Mouse (Mus musculus): ENCODE data around the gene Pfkfb2. TPM values are rescaled to one million over a fixed set of nuclear protein-coding genes. Genes with fewer than 3 reads are reported as not detected.
A peak's percentile ranks its signal among the peaks of the same experiment; 100 is the strongest.

Gene Pfkfb2
- 2.9 and 6.9 TPM in 2 replicates for total RNA-seq (2015)
- total RNA-seq (2017), result 15.7 and 17.1 TPM in 2 replicates

GRCm38 (mm10) chr1:130729153-130729552 is at the start of gene Pfkfb2:
Gene Pfkfb2, minus strand, starts transcription at chr1:130729253.
- no peak for ATAC-seq (replicated peaks; ENCODE audit: poor library complexity)

DNA sequence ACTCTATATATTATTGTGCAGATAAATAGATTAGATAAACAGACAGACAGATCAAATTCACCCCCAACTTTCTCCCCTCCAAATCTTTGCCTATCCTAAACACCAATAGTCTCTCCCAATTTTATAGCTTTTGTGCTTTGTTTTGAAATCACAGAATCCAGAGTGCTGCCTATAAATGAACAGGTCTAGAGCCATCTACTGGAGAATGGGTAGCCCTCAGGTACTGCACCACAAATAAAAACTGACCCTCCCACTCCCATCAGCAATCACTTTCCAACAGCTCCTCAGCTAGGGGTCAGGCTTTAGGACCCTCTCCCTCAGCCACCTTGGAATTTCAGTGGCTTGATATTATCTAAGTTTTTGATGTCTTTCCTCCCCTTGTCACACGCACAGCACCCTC is 47.6 kb upstream of the Pfkfb2 start:
- ATAC-seq (replicated peaks; ENCODE audit: poor library complexity), result peak; percentile 76

GRCm38 (mm10) chr1:130775691-130776331 is 46.8 kb upstream of the Pfkfb2 start:
- no peak for ATAC-seq (replicated peaks; ENCODE audit: poor library complexity)

DNA sequence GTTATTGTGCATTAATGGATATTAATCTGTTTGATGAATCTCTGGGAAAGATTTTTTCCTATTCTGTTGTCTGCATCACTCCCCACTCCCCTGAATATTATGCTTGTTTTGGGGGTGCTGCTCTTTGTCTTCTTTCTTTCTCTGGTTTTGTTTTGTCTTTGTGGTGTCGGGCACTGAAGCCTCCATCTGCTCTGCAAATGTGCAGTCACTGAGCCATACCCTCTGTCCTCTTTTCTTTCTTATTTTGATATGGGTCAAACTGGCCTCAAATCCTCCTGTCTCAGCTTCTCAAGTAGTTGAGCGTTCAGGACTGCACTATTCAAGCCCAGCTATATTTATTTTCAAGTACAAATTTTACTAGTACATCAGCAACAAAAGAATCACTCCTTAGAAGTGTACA is 46.2 kb upstream of the Pfkfb2 start:
- no peak for ATAC-seq (replicated peaks; ENCODE audit: poor library complexity)

- ATAC-seq (replicated peaks; ENCODE audit: poor library complexity), result no peak
Measured at GRCm38 (mm10) chr1:130770981-130771494, 42.0 kb upstream of the Pfkfb2 start.

DNA sequence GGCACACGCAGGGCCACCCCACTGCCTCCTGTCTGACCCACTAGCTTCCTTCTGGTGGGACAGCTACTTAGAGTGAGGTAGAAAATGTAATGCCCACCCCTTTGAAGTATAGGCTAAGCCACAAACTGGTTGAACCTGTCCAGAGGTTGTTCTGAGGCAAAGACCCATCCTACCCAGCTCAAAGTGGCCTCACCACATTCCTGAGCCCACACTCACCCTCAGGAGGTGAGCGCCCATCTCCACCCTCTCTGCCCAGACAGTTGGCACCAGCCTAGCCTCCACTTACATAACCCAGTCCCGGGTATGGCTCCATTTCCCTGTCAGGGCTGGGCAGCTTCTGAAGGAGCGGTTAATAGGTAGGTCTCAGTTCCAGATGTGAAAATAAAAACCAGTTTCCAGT is 41.4 kb upstream of the Pfkfb2 start:
- no peak for ATAC-seq (replicated peaks; ENCODE audit: poor library complexity)

- no peak for ATAC-seq (replicated peaks; ENCODE audit: poor library complexity)
Measured at GRCm38 (mm10) chr1:130769925-130770324, 40.9 kb upstream of the Pfkfb2 start.

- ATAC-seq (replicated peaks; ENCODE audit: poor library complexity), result no peak
Measured at GRCm38 (mm10) chr1:130767066-130767465, 38.0 kb upstream of the Pfkfb2 start.

GRCm38 (mm10) chr1:130764027-130764461 is 35.0 kb upstream of the Pfkfb2 start:
- ATAC-seq (replicated peaks; ENCODE audit: poor library complexity), result peak; percentile 47

DNA sequence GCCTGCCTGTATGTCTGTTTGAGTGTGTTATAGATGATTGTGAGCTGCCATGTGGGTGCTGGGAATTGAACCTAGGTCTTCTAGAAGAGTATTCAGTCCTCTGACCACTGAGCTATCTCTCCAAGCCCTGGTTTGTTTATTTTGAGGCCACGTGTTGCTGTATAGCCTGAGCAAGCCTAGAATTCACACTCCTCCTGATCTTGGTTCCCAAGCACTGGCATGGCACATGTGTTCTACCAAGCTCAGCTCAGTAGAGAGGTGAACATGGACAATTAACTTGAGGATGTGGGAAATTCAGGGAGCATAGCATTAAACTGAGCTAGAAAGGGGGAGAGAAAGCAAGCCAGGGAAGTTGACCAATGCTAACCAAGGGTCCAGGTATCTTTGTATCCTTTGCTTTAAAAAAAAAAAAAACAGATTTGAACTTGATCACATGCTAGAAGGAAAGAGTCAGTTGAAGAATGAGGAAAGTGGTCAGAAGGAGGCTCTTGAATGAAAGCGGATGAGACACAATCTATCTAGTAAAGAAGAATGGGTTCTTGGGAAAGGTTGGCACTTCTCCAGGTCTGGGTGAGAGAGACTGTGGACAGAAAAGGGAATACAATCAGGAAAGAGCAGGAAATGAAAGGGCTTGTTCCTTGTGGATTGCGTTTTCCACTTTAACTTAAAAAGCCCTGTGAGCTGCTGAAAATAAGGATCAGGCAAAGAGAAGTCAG is 33.1 kb upstream of the Pfkfb2 start:
- ATAC-seq (replicated peaks; ENCODE audit: poor library complexity), result no peak

DNA sequence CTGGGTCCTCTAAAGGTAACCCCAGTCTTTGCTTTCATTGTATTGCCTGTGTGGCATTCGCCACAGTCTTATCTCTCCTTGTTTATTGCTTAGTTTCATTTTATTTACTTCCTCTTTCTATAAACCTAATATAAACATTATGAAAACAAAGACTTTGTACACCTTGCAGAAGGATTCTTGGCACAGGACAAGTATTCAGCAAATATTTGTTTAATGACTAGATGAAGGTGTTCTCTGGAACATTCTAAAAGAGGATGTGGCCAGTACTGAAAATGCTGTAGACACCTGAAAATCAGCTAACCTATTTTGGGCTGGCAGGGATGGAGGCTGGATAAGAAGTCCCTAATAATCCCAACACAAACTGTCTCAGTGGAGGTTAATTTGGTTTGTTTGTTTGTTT is 32.5 kb upstream of the Pfkfb2 start:
- no peak for ATAC-seq (replicated peaks; ENCODE audit: poor library complexity)

DNA sequence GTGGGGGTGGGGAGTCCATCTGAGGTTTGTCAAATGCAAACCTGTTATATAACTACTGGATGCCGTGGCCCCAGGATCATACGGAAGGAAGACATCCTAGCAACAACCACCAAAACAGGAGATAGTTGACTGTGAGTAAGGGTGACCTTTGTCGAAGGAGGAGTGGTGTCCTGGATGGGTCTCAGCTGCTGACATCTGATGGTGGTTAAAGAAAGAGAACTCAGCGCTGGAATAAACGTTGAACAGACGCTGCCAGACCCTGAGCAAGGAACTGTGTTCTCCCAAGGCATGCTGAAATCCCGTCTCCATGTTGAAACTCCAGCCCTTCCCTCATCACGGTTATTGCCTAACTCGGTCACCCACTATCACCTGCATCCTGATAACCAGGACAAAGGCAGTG is 30.6 kb upstream of the Pfkfb2 start:
- no peak for ATAC-seq (replicated peaks; ENCODE audit: poor library complexity)

DNA sequence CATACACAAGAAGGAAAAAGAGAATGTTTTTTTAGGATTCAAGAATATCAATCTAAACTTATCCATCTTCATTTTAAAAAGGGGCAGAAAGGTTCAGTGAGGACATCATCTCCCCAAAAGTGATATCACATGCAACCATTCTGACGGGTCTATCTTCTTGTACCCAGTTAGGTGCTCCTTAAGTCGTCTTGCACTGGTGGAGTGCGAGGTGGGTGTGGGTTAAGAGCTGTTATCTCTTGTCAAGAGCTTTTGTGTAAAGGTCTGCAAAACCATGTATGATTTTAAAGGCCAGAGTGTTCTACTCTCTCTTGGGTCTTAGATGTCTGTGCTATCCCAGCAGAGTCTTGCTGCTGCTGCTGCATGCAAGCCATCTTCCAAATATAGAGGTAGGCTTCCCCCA is 17.8 kb upstream of the Pfkfb2 start:
- ATAC-seq (replicated peaks; ENCODE audit: poor library complexity), result peak; percentile 41

- no peak for ATAC-seq (replicated peaks; ENCODE audit: poor library complexity)
Measured at GRCm38 (mm10) chr1:130745591-130745990, 16.5 kb upstream of the Pfkfb2 start.

DNA sequence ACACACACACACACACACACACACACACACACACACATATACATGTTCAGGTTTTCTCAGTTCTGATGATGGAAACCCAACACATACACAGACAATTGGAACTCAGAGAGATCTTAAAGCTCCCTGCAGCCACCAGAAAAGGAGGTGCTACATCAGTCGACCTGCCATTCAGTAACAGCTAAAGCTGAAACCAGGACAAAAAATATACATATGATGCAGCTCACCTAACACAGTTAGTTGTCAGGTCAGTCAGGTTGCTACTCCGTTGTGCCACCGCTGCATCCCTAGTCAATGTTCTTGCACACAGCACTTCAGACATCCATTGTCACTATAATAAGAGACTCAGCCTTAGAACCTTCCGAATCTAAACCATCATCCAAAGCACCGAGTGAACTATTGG is 15.9 kb upstream of the Pfkfb2 start:
- no peak for ATAC-seq (replicated peaks; ENCODE audit: poor library complexity)

- no peak for ATAC-seq (replicated peaks; ENCODE audit: poor library complexity)
Measured at GRCm38 (mm10) chr1:130744217-130744616, 15.2 kb upstream of the Pfkfb2 start.

DNA sequence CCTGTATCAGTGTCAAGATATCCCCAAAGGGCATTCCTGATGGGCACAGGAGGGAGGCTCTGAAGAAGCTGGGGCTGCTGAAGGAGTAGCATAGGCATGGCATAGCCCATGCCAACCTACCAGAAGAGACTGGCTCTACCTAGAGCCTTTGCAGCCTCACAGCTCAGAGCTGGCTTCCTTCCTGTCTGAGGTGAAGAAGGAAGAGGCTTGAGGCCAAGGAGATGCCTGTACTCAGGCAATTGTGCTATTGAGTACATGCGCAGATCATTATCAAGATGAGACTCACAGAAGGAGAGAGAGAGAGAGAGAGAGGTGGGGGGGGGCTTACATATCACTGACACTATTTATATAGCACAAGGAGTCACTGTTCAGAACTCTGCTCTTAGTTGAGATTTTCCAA is 14.7 kb upstream of the Pfkfb2 start:
- no peak for ATAC-seq (replicated peaks; ENCODE audit: poor library complexity)

GRCm38 (mm10) chr1:130742201-130742600 is 13.1 kb upstream of the Pfkfb2 start:
- ATAC-seq (replicated peaks; ENCODE audit: poor library complexity), result no peak

DNA sequence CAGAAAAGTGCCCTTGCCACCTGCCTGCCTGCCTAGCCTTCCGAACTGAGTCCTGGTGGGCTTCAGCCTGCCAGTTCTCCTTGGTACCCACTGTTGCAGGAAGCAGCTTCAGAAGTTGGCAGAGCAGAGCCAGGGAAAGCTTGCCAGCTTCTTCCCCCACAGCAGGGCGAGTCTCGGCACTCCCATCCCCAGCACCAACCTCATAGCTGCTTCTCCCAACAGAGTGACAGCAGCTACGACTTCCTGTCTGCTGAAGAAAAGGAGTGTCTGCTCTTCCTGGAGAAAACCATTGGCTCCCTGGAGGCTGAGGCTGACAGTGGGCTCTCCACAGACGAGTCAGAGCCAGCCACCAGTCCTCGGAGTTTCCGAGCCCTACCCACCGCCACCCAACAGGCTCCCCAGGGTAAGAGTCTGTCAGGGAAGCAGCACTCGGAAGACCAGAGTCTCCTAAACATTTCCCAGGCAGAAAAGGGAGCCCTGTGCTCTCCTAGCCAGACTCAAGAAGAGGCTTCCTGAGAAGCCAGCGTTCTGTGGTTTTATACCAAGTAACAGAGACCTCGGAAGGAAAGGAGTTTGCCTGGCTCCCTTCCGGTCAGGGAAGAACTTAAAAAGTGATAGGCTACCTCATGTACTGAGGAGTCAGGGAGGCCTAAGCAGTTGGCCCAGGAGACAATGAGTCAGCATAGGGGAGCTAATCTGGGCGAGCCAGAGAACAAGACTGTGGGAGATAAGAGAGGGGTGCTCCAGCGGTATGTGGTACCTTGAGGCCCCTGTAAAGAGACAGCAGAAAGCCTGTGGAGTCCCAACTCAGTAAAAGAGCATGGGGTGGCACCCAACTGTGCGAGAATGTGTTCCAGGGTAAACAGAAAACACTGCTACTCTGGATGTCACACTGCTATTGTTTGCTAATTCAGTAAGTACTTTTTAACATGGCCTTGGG is 12.0 kb upstream of the Pfkfb2 start:
- peak; percentile 85 for ATAC-seq (replicated peaks; ENCODE audit: poor library complexity)

GRCm38 (mm10) chr1:130740227-130740648 is 11.2 kb upstream of the Pfkfb2 start:
- no peak for ATAC-seq (replicated peaks; ENCODE audit: poor library complexity)

- ATAC-seq (replicated peaks; ENCODE audit: poor library complexity), result no peak
Measured at GRCm38 (mm10) chr1:130739636-130740035, 10.6 kb upstream of the Pfkfb2 start.
